Mouse (Mus musculus) hindlimb bud, embryonic 11.5 days (tissue): Measurements from ENCODE around the gene Olfr206.
"Not testable (repeated sequence)": the region's sequence is repeated elsewhere in the genome, so short reads cannot be mapped to it uniquely, and the experiment has no call there.

ENCODE experiments used
- DNase-seq: peaks from one replicate; pipeline ENCODE4 v3.0.0-alpha.2; 2012; ENCODE audit warnings: low read depth, low spot score; ENCODE audit errors: extremely low spot score

Olfr206 gene

DNA sequence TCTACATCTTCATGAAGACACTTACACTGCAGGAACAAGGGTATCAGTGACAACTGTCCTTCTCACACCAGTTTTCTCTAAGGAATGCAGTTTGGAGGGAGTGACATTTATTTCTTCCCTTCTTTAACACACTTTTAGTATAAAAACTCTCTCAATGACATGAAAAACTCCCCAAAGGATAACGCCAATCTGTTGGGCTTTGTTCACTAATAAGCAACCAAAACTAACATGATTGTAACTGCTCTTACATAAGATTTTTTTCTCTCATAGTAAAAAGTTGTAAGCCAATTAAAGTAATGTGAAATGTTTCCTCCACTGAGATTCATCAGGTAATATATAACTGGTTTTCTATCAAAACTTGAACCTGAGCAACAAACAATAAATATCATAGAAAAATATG, at the start of gene Olfr206:
Gene Olfr206 (minus strand): TSS at position 101 of the 400 bp plus-strand sequence.
- DNase-seq, result no peak

GRCm38 (mm10) chr16:59393300-59393699, 44.3 kb upstream of the Olfr206 start:
- no peak for DNase-seq

- DNase-seq, result no peak
Observed at GRCm38 (mm10) chr16:59363893-59364292, 14.8 kb upstream of the Olfr206 start, which contains the start of gene Olfr209. Olfr209 (minus strand) TSS chr16:59363993.

- DNase-seq, result no peak
Observed at GRCm38 (mm10) chr16:59331038-59331437, 18.0 kb downstream of the Olfr206 start, which contains the start of gene Olfr205. Olfr205 (minus strand) TSS chr16:59331138.

GRCm38 (mm10) chr16:59323262-59323661, 25.8 kb downstream of the Olfr206 start:
- not testable (repeated sequence) for DNase-seq

GRCm38 (mm10) chr16:59318148-59318547, 30.9 kb downstream of the Olfr206 start, which contains the start of gene Olfr204:
Olfr204 (minus strand) TSS chr16:59318248.
- no peak for DNase-seq

GRCm38 (mm10) chr16:59298581-59298980, 50.5 kb downstream of the Olfr206 start, which contains the start of gene Olfr203:
Olfr203 (plus strand) TSS chr16:59298881.
- DNase-seq, result no peak
